Mouse (Mus musculus) cerebellum, adult 2 months (tissue): ENCODE measurements around the gene Dip2a. TPM values are rescaled to one million over a fixed set of nuclear protein-coding genes. Genes with fewer than 3 reads are reported as not detected.

Source experiments
- DNase-seq, 2 experiments: peaks; one replicate each; pipeline ENCODE4 v3.0.0; 2021
- H3K27ac ChIP-seq: fragments of 200-500 bp; 2 replicates; pipeline ENCODE4 v1.5.1; 2012; ENCODE audit warnings: low read length, control low read depth, inconsistent platforms; ENCODE audit not compliant: insufficient read depth
- H3K27me3 ChIP-seq: fragments of 200-500 bp; 2 replicates; pipeline ENCODE4 v1.6.1; 2012; ENCODE audit warnings: inconsistent platforms, mild to moderate bottlenecking, low read length, moderate library complexity; ENCODE audit not compliant: control insufficient read depth, insufficient read depth
- H3K4me1 ChIP-seq: fragments of 200-500 bp; 2 replicates; pipeline ENCODE4 v1.6.1; 2011; ENCODE audit warnings: low read length; ENCODE audit not compliant: control insufficient read depth, insufficient read depth
- H3K4me3 ChIP-seq: fragments of 200-500 bp; replicated peaks from 2 replicates; pipeline ENCODE3; 2011; ENCODE audit warnings: mild to moderate bottlenecking, low read depth, low read length, control low read depth; ENCODE audit not compliant: insufficient read depth
- CTCF ChIP-seq: fragments of 200-500 bp; IDR thresholded peaks from 2 replicates; pipeline ENCODE4 v1.5.1; 2011; ENCODE audit warnings: low read depth, mild to moderate bottlenecking, control low read depth, low read length, moderate library complexity, borderline replicate concordance; ENCODE audit not compliant: insufficient read depth
- POLR2A ChIP-seq: fragments of 200-500 bp; IDR thresholded peaks from 2 replicates; pipeline ENCODE4 v1.6.1; 2011; ENCODE audit warnings: low read length, control low read depth, borderline replicate concordance; ENCODE audit not compliant: insufficient read depth
- WGBS: fragments of 180-500 bp; shearing (Covaris S2); methylation state at CpG from one replicate; pipeline ENCODE4 v1.1.7; 2018; 5-methylcytosine and 5-hydroxymethylcytosine counted together
- polyA plus RNA-seq: library from polyadenylated mRNA; depleted of rRNA; stranded (reverse); fragments of >200 nt; gene quantifications from 2 replicates; pipeline ENCODE4 v1.2.3, GENCODE M21; 2012

Dip2a gene
- polyA plus RNA-seq, 1 experiment = 80.4 TPM

DNA sequence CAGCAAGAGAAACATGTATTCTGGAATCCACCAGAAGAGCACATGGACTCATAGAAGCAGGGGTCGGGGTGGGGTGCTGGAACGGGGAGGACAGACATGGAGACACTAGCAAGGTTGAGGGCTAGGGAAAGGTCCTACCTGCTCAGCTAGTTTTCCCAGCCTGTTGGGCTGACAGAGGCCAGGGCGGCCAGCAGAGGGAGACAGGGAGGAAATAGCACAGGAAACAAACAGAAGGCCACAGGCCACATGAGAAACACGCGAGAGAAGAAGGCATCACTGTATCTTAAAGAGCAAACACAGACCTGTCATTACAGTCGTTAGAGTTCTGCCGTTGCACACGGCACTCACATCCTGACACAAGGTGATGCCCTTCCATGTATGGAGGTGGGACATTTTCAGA is 73.9 kb downstream of the Dip2a start:
- Histone ChIP-seq H3K4me1 (no peaks in the 10 kb centered on the region), H3K27ac (no peak overlapping the region), H3K4me3 (no peak overlapping the region), H3K27me3 (no peaks in the 10 kb centered on the region)
- TF ChIP-seq POLR2A = no peak
- peak; percentile 40; the same call in 1 of the 2 replicates for TF ChIP-seq CTCF
- 49% methylated on average over 8 of the region's 8 CpGs for WGBS
- DNase-seq = no peak

DNA sequence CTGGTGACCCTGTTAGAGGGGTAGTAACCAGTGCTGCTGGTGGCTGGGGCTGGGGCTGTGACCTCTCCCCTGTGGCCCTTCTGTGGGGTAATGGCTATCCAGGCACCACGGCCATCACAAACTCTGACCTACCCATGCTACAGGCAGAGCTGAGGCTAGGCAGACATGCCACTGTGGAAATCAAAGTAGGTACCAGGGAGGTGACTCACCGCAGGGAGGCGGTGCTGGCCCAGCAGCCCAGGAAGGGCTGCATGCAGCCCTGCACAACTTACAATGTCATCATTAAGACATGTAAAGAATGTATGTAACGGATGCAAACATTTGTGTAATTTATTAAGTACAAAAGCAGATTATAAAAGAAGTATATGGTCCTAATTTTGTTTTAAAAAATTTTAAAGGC is 82.7 kb downstream of the Dip2a start:
- no peak for DNase-seq
- H3K4me3 ChIP-seq = no peak overlapping the region
- WGBS = 72% methylated on average over 4 of the region's 4 CpGs
- H3K27me3 ChIP-seq = no peaks in the 10 kb centered on the region
- TF ChIP-seq POLR2A (no peak), CTCF (no peak)
- no peak overlapping the region for H3K27ac ChIP-seq
- H3K4me1 ChIP-seq = no peaks in the 10 kb centered on the region; the same call in 1 of the 2 replicates

DNA sequence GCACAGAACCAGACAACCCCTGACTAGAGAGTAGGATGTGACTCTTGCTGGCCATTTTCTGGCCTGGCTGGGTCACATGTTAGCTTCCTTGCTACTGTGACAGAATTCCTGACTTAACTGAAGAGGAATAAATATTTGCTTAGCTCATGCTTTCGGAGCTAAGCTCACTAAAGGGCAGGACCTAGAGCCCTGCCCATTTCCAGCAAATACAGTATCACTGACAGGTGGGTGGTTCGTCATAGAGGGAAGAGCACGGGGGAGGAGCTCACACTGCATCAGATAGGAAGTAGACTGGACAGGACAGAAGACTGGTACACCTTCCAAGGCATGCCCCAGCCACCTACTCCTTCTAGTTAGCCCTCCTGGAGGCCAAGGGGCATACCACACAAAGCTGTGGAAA is 83.6 kb downstream of the Dip2a start:
- no peak for DNase-seq
- WGBS = 92% methylated on average over 3 of the region's 3 CpGs
- H3K27me3 ChIP-seq = no peaks in the 10 kb centered on the region
- no peak overlapping the region for H3K4me3 ChIP-seq
- H3K4me1 ChIP-seq = no peaks in the 10 kb centered on the region; the same call in 1 of the 2 replicates
- no peak for TF ChIP-seq POLR2A
- TF ChIP-seq CTCF = no peak
- no peak overlapping the region for H3K27ac ChIP-seq

DNA sequence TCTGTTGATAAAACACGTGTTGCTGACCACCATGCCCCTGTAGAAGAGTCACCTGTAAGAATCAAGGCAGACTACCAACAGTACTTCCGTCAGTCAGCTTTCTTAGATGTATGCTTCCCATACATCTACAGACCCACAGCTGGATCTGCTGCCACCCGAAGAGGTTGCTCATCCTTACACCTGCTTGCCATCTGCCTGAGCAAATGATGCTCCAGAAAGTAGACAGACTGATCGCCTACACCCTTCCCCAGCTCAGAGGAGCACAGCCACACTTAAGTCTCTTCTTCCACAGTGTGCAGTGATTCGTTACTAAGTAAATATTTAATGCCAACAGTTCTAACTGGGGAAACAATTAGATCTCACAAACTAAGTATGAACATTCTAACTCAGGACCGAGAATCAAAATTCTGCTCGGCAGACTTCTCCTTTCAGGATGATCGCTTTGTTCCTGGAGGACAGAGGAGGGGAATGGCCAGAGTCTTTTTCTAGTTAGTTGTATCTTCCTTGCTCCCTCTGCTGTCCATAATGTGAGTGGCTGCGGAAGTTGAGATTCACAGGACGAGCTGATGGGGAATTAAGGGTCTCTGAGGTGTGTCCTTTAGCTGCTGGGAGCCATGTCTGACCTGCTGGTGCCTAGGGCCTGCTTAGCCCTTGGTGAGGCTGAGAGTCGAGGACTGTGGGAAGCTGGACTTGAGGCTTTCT is 84.6 kb downstream of the Dip2a start:
- Histone ChIP-seq H3K27me3 (no peaks in the 10 kb centered on the region), H3K4me1 (no peaks in the 10 kb centered on the region; the same call in 1 of the 2 replicates), H3K27ac (no peak overlapping the region), H3K4me3 (no peak overlapping the region)
- 50% methylated on average over 11 of the region's 11 CpGs for WGBS
- no peak for DNase-seq
- no peak for TF ChIP-seq CTCF
- TF ChIP-seq POLR2A = no peak

DNA sequence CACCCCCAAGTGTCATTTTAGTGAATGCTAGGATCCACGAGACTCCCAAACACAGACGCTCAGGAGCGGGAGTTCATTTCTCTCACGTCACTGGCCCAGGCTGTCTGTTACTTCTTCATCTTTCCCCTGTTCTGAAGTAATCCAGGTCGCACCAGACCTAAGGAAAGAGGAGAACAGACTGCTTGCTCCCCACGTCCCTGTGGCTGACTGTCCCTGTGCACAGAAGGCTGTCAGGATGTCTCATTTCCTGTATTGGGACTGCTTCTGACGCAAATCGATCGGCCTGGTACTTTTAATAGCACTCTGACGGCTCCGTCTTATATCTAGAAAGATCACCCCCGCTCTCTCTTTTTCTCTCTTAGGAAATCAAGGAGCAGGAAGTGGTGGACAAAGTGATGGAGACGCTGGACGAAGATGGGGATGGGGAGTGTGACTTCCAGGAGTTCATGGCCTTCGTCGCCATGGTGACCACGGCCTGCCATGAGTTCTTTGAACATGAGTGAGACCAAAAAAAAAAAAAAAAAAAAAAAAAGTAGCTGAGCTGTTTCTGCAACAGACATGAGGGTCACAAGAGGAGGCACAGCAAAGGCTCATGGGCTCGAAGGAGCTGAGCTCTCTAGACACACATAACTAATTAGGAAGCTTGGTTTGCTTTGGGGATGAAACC is 85.4 kb downstream of the Dip2a start:
- TF ChIP-seq CTCF (no peak), POLR2A (no peak)
- 70% methylated on average over 18 of the region's 18 CpGs for WGBS
- Histone ChIP-seq H3K4me3 (no peak overlapping the region), H3K27me3 (no peaks in the 10 kb centered on the region), H3K4me1 (no peaks in the 10 kb centered on the region; the same call in 1 of the 2 replicates), H3K27ac (no peak overlapping the region)
- no peak for DNase-seq

DNA sequence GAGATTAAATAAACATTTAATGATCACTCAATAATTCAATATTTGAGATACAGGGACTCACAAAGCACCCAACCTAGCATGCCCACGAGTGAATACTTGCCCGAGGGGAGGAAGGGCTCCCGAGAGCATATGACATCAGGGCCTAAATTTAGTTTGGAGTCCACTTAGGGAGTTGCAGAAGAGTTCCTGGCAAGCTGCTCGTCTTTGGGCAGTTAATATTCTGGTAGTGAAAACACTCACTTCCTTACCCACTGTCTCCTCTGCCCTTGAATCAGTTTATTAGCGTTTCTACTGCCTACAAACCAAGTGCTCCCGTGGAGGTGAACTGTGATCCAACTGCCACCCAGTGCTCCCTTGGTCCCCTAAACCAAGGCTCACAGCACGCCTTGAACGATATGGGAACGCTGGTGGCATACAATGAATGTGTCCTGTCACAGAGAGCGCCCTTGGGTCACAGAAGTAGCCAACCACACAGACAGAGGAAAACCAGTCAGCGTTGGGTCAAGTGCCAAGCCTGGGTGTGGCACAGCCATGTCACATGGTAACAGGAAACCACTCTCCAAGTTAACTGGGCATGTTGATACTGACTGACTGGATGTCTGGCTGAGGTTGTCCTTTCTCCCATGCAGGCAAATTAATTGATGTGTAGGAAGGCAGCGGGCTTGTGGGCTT is 87.2 kb downstream of the Dip2a start:
- H3K4me3 ChIP-seq = no peak overlapping the region
- TF ChIP-seq POLR2A = no peak
- TF ChIP-seq CTCF = no peak
- no peaks in the 10 kb centered on the region; the same call in 1 of the 2 replicates for H3K4me1 ChIP-seq
- peak in 1 of 2 experiments; percentile 29 for DNase-seq
- H3K27me3 ChIP-seq = no peaks in the 10 kb centered on the region
- 65% methylated on average over 12 of the region's 12 CpGs for WGBS
- H3K27ac ChIP-seq = no peak overlapping the region

DNA sequence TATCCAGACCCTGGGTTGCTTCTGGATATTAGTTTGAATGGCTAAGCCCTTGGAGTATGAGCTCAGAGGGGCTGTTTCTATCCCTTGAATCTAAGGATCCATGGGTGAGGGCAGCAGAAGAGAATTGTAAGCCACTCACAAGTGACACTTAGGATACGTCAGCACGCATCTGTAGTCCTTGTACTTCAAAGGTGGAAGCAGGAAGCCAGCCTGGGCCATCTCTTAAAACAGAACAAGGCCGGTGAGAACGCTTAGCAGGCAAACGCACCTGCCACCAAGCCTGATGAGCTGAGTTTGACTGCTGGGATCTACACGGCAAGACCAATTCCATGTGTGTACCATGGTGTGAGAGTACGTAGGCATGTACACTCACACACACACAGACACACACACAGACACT is 87.9 kb downstream of the Dip2a start:
- Histone ChIP-seq H3K4me3 (no peak overlapping the region), H3K27ac (no peak overlapping the region), H3K27me3 (no peaks in the 10 kb centered on the region), H3K4me1 (no peaks in the 10 kb centered on the region; the same call in 1 of the 2 replicates)
- TF ChIP-seq CTCF (no peak), POLR2A (no peak)
- DNase-seq = no peak
- 93% methylated on average over 7 of the region's 7 CpGs for WGBS
